Mouse (Mus musculus): ENCODE results near the gene Braf. TPM values are rescaled to one million over a fixed set of nuclear protein-coding genes. Genes with fewer than 3 reads are reported as not detected.
A peak's percentile ranks its signal among the peaks of the same experiment; 100 is the strongest.

Gene Braf
- total and polyA plus RNA-seq, 3 experiments = 9.8 to 21.8 (median 11.2) TPM

DNA sequence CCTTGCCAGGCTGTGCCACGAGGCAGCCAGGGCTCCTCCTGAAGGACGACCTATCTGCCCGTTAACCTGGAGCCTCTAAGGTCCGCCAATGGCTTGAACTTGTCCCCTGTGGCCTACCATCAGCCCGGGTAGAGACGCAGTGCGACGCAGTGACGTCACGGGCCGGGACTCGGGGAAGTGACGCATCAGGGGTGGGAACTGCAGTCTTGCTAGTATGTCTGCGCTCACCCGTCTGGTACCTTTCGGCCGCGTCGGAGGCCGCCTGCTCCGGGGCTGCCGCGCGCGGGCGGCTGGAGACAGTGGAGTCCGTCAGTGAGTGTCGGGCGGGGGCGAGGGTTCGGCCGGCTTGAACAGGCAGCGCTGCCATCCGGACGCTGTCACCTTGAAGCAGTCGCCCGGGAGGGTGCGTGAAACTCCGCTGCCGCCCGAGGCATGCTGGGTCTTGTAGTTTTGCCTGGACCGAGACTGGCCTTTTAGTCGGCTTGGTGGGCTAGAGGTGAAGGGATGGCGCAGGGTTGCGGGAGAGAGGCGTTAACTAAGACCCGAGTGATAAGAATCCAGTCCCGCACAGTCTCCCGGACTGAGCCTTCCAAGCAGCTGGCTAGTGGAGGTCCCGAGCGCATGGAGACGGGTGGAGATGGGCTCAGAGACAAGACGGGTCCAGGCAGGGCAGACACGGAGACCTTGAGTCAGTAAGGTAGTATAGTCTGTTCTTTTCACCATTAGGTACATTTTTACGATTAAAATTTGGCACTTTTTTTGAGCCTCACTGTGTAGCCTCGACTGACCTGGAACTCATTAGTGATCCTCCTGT lies 132.7 kb downstream of the Braf start, which contains the start of gene Ndufb2:
Ndufb2 (plus strand) TSS at position 174 of the 814 bp plus-strand sequence.
- dilution Hi-C loops (cut with MboI; ENCODE audit: extremely low pct_ligation_motif_present, extremely low pct_unique_long_range_greater_than_20kb, low sequenced_read_pairs) (no loop called here), in situ Hi-C loops (cut with MboI; ENCODE audit: low pct_ligation_motif_present, low pct_unique_long_range_greater_than_20kb, low sequenced_read_pairs) (no loop called here)
- no peak for TF ChIP-seq EP300 (IDR thresholded peaks at IDR 0.05; ENCODE audit: low read length)
- TF ChIP-seq MXI1 (IDR thresholded peaks at IDR 0.05; ENCODE audit: low read depth, low read length) = no peak; the same call in 1 of the 2 replicates
- TF ChIP-seq RAD21 (IDR thresholded peaks at IDR 0.05; ENCODE audit: low read depth, low read length) = no peak
- peak; percentile 74 for TF ChIP-seq ELF1 (IDR thresholded peaks at IDR 0.05; ENCODE audit: low read depth, low read length)
- TF ChIP-seq NELFE (IDR thresholded peaks at IDR 0.05; ENCODE audit: low read depth, low read length) = peak; percentile 88
- TF ChIP-seq USF1 (IDR thresholded peaks at IDR 0.05; ENCODE audit: low read depth, low read length) = no peak
- peak; percentile 11; the same call in 1 of the 2 replicates for TF ChIP-seq JUN (IDR thresholded peaks at IDR 0.05; ENCODE audit: insufficient read depth, low read depth, low read length)
- peak; percentile 63 for TF ChIP-seq CHD2 (IDR thresholded peaks at IDR 0.05; ENCODE audit: low read length)
- TF ChIP-seq BHLHE40 (IDR thresholded peaks at IDR 0.05; ENCODE audit: low read depth, low read length) = no peak; the same call in 1 of the 2 replicates
- no peak for TF ChIP-seq MYC (IDR thresholded peaks at IDR 0.05; ENCODE audit: low read depth, low read length)
- TF ChIP-seq MAZ (IDR thresholded peaks at IDR 0.05; ENCODE audit: low read depth, low read length) = no peak
- no peak for TF ChIP-seq RCOR1 (conservative IDR thresholded peaks at IDR 0.05; ENCODE audit: low read depth, low read length)
- no peak for TF ChIP-seq CHD1 (IDR thresholded peaks at IDR 0.05; ENCODE audit: low read depth, low read length)
- peak; percentile 93 for TF ChIP-seq HCFC1 (IDR thresholded peaks at IDR 0.05; ENCODE audit: low read depth, low read length)
- TF ChIP-seq KAT2A (IDR thresholded peaks at IDR 0.05; ENCODE audit: insufficient replicate concordance, low read length) = peak; percentile 85; the same call in 1 of the 2 replicates
- TF ChIP-seq ETS1 (conservative IDR thresholded peaks at IDR 0.05; ENCODE audit: low read depth, low read length) = no peak
- TF ChIP-seq ZNF384 (IDR thresholded peaks at IDR 0.05; ENCODE audit: low read depth, low read length) = no peak
- no peak for TF ChIP-seq SMC3 (IDR thresholded peaks at IDR 0.05; ENCODE audit: low read depth, low read length)
- TF ChIP-seq UBTF (IDR thresholded peaks at IDR 0.05; ENCODE audit: low read depth, low read length) = no peak
- no peak for TF ChIP-seq PAX5 (IDR thresholded peaks at IDR 0.05; ENCODE audit: low read length)
- TF ChIP-seq CTCF (conservative IDR thresholded peaks at IDR 0.05 in 1 of 2, IDR thresholded peaks at IDR 0.05 in 1 of 2; ENCODE audit: low read depth in 2 of 2, low read length in 2 of 2) = no peak
- TF ChIP-seq ZKSCAN1 (IDR thresholded peaks at IDR 0.05; ENCODE audit: borderline replicate concordance, low read depth, low read length) = no peak
- peak; percentile 53; the same call in 1 of the 2 replicates for TF ChIP-seq MAX (IDR thresholded peaks at IDR 0.05; ENCODE audit: low read length)
- TF ChIP-seq USF2 (conservative IDR thresholded peaks at IDR 0.05; ENCODE audit: low read depth, low read length) = no peak
- TF ChIP-seq TBP (conservative IDR thresholded peaks at IDR 0.05; ENCODE audit: low read depth, low read length) = peak; percentile 66; the same call in 1 of the 2 replicates
- TF ChIP-seq GABPA (IDR thresholded peaks at IDR 0.05; ENCODE audit: insufficient replicate concordance, low read depth, low read length) = peak; percentile 75
- peak; percentile 71; the same call in 1 of the 2 replicates for TF ChIP-seq ZMIZ1 (IDR thresholded peaks at IDR 0.05; ENCODE audit: low read depth, low read length)
- TF ChIP-seq JUND (conservative IDR thresholded peaks at IDR 0.05; ENCODE audit: low read depth, low read length) = no peak
- TF ChIP-seq MAFK (IDR thresholded peaks at IDR 0.05; ENCODE audit: insufficient replicate concordance, low read length) = no peak
- TF ChIP-seq IRF4 (IDR thresholded peaks at IDR 0.05; ENCODE audit: low read depth, low read length) = no peak
- peak; percentile 64 for TF ChIP-seq NRF1 (IDR thresholded peaks at IDR 0.05; ENCODE audit: low read depth, low read length)
- TF ChIP-seq MEF2A (IDR thresholded peaks at IDR 0.05; ENCODE audit: borderline replicate concordance, low read depth, low read length) = no peak
- TF ChIP-seq POLR2AphosphoS2 (IDR thresholded peaks at IDR 0.05; ENCODE audit: low read depth, low read length) = peak; percentile 86; the same call in 1 of the 2 replicates
- TF ChIP-seq TCF12 (IDR thresholded peaks at IDR 0.05; ENCODE audit: low read depth, low read length) = peak; percentile 79
- peak; percentile 90 for TF ChIP-seq POLR2A (IDR thresholded peaks at IDR 0.05; ENCODE audit: low read depth, low read length)
- peak; percentile 77; the same call in 1 of the 2 replicates for TF ChIP-seq SIN3A (IDR thresholded peaks at IDR 0.05; ENCODE audit: low read length)
- TF ChIP-seq E2F4 (IDR thresholded peaks at IDR 0.05; ENCODE audit: insufficient replicate concordance, low read depth, low read length) = no peak
- TF ChIP-seq ZC3H11A (IDR thresholded peaks at IDR 0.05; ENCODE audit: low read depth, low read length) = no peak
- H3K27me3 ChIP-seq (replicated peaks) = no peaks in the 10 kb centered on the region
- H3K9me3 ChIP-seq (replicated peaks; ENCODE audit: low read length) = no peaks in the 10 kb centered on the region
- H3K4me3 ChIP-seq (replicated peaks in 1 of 3; ENCODE audit: low read depth in 2 of 3, low read length in 2 of 3, poor library complexity in 1 of 3) = peak within 1 kb of the TSS; percentile 80 to 93 (median 81)
- H3K79me2 ChIP-seq (replicated peaks; ENCODE audit: control insufficient read depth, extremely low read depth, insufficient read depth, poor library complexity, severe bottlenecking) = peaks cover 13% of the 10 kb centered on the region
- H3K4me1 ChIP-seq (ENCODE audit: control insufficient read depth in 1 of 2, insufficient read depth in 2 of 2) = peaks cover 4 to 24% of the 10 kb centered on the region in 2 experiments; a peak in 2 of 4 replicates
- peak within 1 kb of the TSS; percentile 84 for H3K4me2 ChIP-seq (ENCODE audit: insufficient read depth, low read depth, poor library complexity, severe bottlenecking)
- H3K9ac ChIP-seq (ENCODE audit: insufficient read depth, low read depth) = peak within 1 kb of the TSS; percentile 79
- DNase-seq (ENCODE audit: extremely low read depth) = peak; percentile 94
- H3K36me3 ChIP-seq (replicated peaks in 1 of 2; ENCODE audit: control insufficient read depth in 1 of 2, insufficient read depth in 1 of 2, low read length in 1 of 2) = peaks cover 6 to 56% of the 10 kb centered on the region in 2 experiments
- peak within 1 kb of the TSS; percentile 65 for H3K27ac ChIP-seq (ENCODE audit: insufficient read depth, low read depth)

Data from CH12.LX (cell line).